22 mouse cellular contexts compared by ENCODE assay signal in genomic region chr12:87238632-87239031, GRCm38 (mm10). TPM values are rescaled to one million over a fixed set of nuclear protein-coding genes. Genes with fewer than 3 reads are reported as not detected.
DNase-seq lines count a peak whose midpoint lies in the region; ATAC-seq and TF ChIP-seq lines count a peak whose summit lies in the region.
"Had no signal": no experiment of that assay in that cellular context is flagged by ENCODE, and none has a peak within 500 bp of the region (broad histone marks: within the 10 kb centered on the region; RNA-seq: fewer than 3 reads in every experiment).

Gene Noxred1 (minus strand): TSS chr12:87238732.

- no peak for TF ChIP-seq POLR2A in testis, adult 2 months (IDR thresholded peaks at IDR 0.05; ENCODE audit: control insufficient read depth, low read depth, low read length)

- no peak for ATAC-seq in heart, embryonic 12.5 days (ENCODE audit: insufficient number of reproducible peaks, low FRiP score)
- ATAC-seq in heart, embryonic 16.5 days (replicated peaks; ENCODE audit: extremely low read depth, insufficient read depth, low FRiP score) = peak; percentile 45
- ATAC-seq in heart, embryonic 11.5 days (replicated peaks; ENCODE audit: insufficient number of reproducible peaks, low FRiP score, low TSS enrichment) = no peak
- no peak for ATAC-seq in megakaryocyte, adult 5-6 weeks (ENCODE audit: poor library complexity, severe bottlenecking)
- ATAC-seq: activated CD4-positive, CD25-positive, alpha-beta regulatory T cell, adult 4 months; forebrain, embryonic 16.5 days; intestine, embryonic 16.5 days; Patski had no signal

- no peak within 1 kb of the TSS for H3K4me2 ChIP-seq in heart, embryonic 12.5 days
- no peak within 1 kb of the TSS for H3K4me2 ChIP-seq in heart, embryonic 16.5 days (ENCODE audit: low read depth, low read length)
- no peak within 1 kb of the TSS for H3K4me2 ChIP-seq in heart, embryonic 11.5 days
- H3K4me2 ChIP-seq: embryonic facial prominence, embryonic 13.5 days; forebrain, embryonic 12.5 days; hindbrain, embryonic 15.5 days had no signal

- H3K27me3 ChIP-seq in heart, embryonic 12.5 days (replicated peaks) = no peaks in the 10 kb centered on the region
- no peaks in the 10 kb centered on the region for H3K27me3 ChIP-seq in heart, embryonic 16.5 days (ENCODE audit: control insufficient read depth, insufficient read depth, low read length)
- no peaks in the 10 kb centered on the region for H3K27me3 ChIP-seq in heart, embryonic 11.5 days (ENCODE audit: control insufficient read depth, insufficient read depth, low read length)
- no peaks in the 10 kb centered on the region for H3K27me3 ChIP-seq in testis, adult 2 months (ENCODE audit: control insufficient read depth, insufficient read depth, low read length)
- H3K27me3 ChIP-seq: embryonic facial prominence, embryonic 13.5 days; forebrain, embryonic 12.5 days; hindbrain, embryonic 15.5 days; Patski had no signal

- TF ChIP-seq CTCF in testis, adult 2 months (IDR thresholded peaks at IDR 0.05; ENCODE audit: control insufficient read depth, insufficient read depth, insufficient replicate concordance, low read depth, low read length) = no peak

- DNase-seq in heart, adult 11 months = no peak
- no peak for DNase-seq in testis, postnatal 14 days (ENCODE audit: low spot score)
- DNase-seq: adrenal gland, postnatal 14 days; cerebellum, adult 18-20 months; cerebellum, adult 9-11 months; cerebellum, postnatal 36 days; gastrocnemius, adult 2 months; gastrocnemius, postnatal 25 days; heart, postnatal 14 days had no signal

- no peaks in the 10 kb centered on the region for H3K9me3 ChIP-seq in heart, embryonic 12.5 days (replicated peaks)
- no peaks in the 10 kb centered on the region for H3K9me3 ChIP-seq in heart, embryonic 16.5 days (replicated peaks; ENCODE audit: control insufficient read depth, low read length)
- H3K9me3 ChIP-seq in heart, embryonic 11.5 days (replicated peaks; ENCODE audit: control insufficient read depth, low read length) = no peaks in the 10 kb centered on the region
- H3K9me3 ChIP-seq: embryonic facial prominence, embryonic 13.5 days; forebrain, embryonic 12.5 days; hindbrain, embryonic 15.5 days had no signal

- H3K4me3 ChIP-seq in heart, embryonic 12.5 days = no peak within 1 kb of the TSS
- H3K4me3 ChIP-seq in heart, embryonic 16.5 days (ENCODE audit: low read length) = no peak within 1 kb of the TSS
- no peak within 1 kb of the TSS for H3K4me3 ChIP-seq in heart, embryonic 11.5 days (ENCODE audit: low read depth, low read length)
- peak within 1 kb of the TSS; percentile 79 for H3K4me3 ChIP-seq in testis, adult 2 months (ENCODE audit: control insufficient read depth, low read depth, low read length)
- H3K4me3 ChIP-seq: embryonic facial prominence, embryonic 13.5 days; forebrain, embryonic 12.5 days; gastrocnemius, adult 2 months; hindbrain, embryonic 15.5 days had no signal

- peaks cover 49% of the 10 kb centered on the region for H3K36me3 ChIP-seq in heart, embryonic 12.5 days
- H3K36me3 ChIP-seq in heart, embryonic 16.5 days (ENCODE audit: control insufficient read depth, insufficient read depth) = peaks cover 35% of the 10 kb centered on the region
- peaks cover 11% of the 10 kb centered on the region for H3K36me3 ChIP-seq in heart, embryonic 11.5 days (ENCODE audit: control insufficient read depth, insufficient read depth, low read length)
- H3K36me3 ChIP-seq in testis, adult 2 months (ENCODE audit: control insufficient read depth, insufficient read depth, low read length) = peaks cover 10% of the 10 kb centered on the region

- peaks cover 16% of the 10 kb centered on the region for H3K4me1 ChIP-seq in heart, embryonic 12.5 days (replicated peaks)
- peaks cover 5% of the 10 kb centered on the region for H3K4me1 ChIP-seq in heart, embryonic 16.5 days (ENCODE audit: control insufficient read depth, insufficient read depth, low read length)
- H3K4me1 ChIP-seq in heart, embryonic 11.5 days (ENCODE audit: control insufficient read depth, insufficient read depth, low read length) = no peaks in the 10 kb centered on the region
- no peaks in the 10 kb centered on the region for H3K4me1 ChIP-seq in testis, adult 2 months (ENCODE audit: control insufficient read depth, insufficient read depth, low read length)
- H3K4me1 ChIP-seq: embryonic facial prominence, embryonic 13.5 days; forebrain, embryonic 12.5 days; hindbrain, embryonic 15.5 days had no signal

- peak within 1 kb of the TSS; percentile 56 for H3K27ac ChIP-seq in heart, embryonic 12.5 days (ENCODE audit: poor library complexity, severe bottlenecking)
- peak within 1 kb of the TSS; percentile 16; the same call in 1 of the 2 replicates for H3K27ac ChIP-seq in heart, embryonic 16.5 days (ENCODE audit: low read length)
- H3K27ac ChIP-seq in heart, embryonic 11.5 days (ENCODE audit: low read depth, low read length) = no peak within 1 kb of the TSS
- H3K27ac ChIP-seq in testis, adult 2 months (ENCODE audit: control insufficient read depth, insufficient read depth, low read depth, low read length) = peak within 1 kb of the TSS; percentile 52
- H3K27ac ChIP-seq: embryonic facial prominence, embryonic 13.5 days; forebrain, embryonic 12.5 days; gastrocnemius, adult 2 months; hindbrain, embryonic 15.5 days had no signal

- WGBS in heart, embryonic 12.5 days = 57% methylated on average over 1 of the region's 1 CpGs
- WGBS in heart, embryonic 16.5 days = 43% methylated on average over 1 of the region's 1 CpGs
- 72% methylated on average over 1 of the region's 1 CpGs for WGBS in heart, embryonic 11.5 days (ENCODE audit: insufficient replicate concordance)

- H3K9ac ChIP-seq in heart, embryonic 12.5 days = no peak within 1 kb of the TSS
- no peak within 1 kb of the TSS for H3K9ac ChIP-seq in heart, embryonic 16.5 days (ENCODE audit: low read length)
- H3K9ac ChIP-seq in heart, embryonic 11.5 days (ENCODE audit: low read depth, low read length) = no peak within 1 kb of the TSS
- H3K9ac ChIP-seq: embryonic facial prominence, embryonic 13.5 days; forebrain, embryonic 12.5 days; hindbrain, embryonic 15.5 days had no signal

RNA-seq across cellular contexts. Expression of gene Noxred1, which starts in this region (rescaled TPM):
- 0.42 and 1.5 TPM in 2 replicates for polyA plus RNA-seq in heart, embryonic 12.5 days (2016; fragmentation: Nextera tagmentation; extraction: Ambion mirVana)
- 0.52 and 0.70 TPM in 2 replicates for polyA plus RNA-seq in heart, embryonic 16.5 days (2015; fragmentation: Nextera tagmentation; extraction: Ambion mirVana)
- 1.00 and 1.2 TPM in 2 replicates for polyA plus RNA-seq in heart, embryonic 11.5 days (2014; fragmentation: Nextera tagmentation; extraction: Ambion mirVana)
- 68.5 and 75.4 TPM in 2 replicates for polyA plus RNA-seq in testis, adult 2 months (2012; rRNA removed)
- 0.87 and 1.9 TPM in 2 replicates for total RNA-seq in megakaryocyte, adult 5-6 weeks (2015)
- 0.45 and 0.81 TPM in 2 replicates for total RNA-seq in megakaryocyte, adult 5-6 weeks (2017)
- total RNA-seq: granulocyte monocyte progenitor cell, adult 5-6 weeks had no signal

Comparison
In these comparisons a context has a peak if more than half of its experiments do, and no peak if none do; other contexts are left out.
1. RNA of gene Noxred1 (polyA plus RNA-seq): 68.5 to 75.4 TPM in testis, adult 2 months; 0.42 to 1.5 TPM in heart, embryonic 12.5 days, 1.00 to 1.2 TPM in heart, embryonic 11.5 days and 0.52 to 0.70 TPM in heart, embryonic 16.5 days; every median in the first group is over 10 times any median in the second.
2. Peak in ATAC-seq and H3K27ac ChIP-seq in heart, embryonic 16.5 days; RNA of the gene not detected or under 1 TPM.